Mouse (Mus musculus) hindbrain, embryonic 11.5 days (tissue): ENCODE data around the gene Tmem156. TPM values are rescaled to one million over a fixed set of nuclear protein-coding genes. Genes with fewer than 3 reads are reported as not detected.
A peak's percentile ranks its signal among the peaks of the same experiment; 100 is the strongest.

ENCODE experiments used
- ATAC-seq: fragments of 200-750 bp; cut with Nextera tagmentation; 2 replicates; pipeline ENCODE4 v1.8.0; 2017; ENCODE audit warnings: mild to moderate bottlenecking, moderate TSS enrichment, moderate library complexity; ENCODE audit not compliant: low FRiP score
- DNase-seq: peaks from one replicate; pipeline ENCODE4 v3.0.0-alpha.2; 2015; ENCODE audit warnings: low spot score
- H3K27ac ChIP-seq: fragments of 300-500 bp; sonication (generic); 2 replicates; pipeline ENCODE4 v1.5.1; 2014; ENCODE audit warnings: mild to moderate bottlenecking, low read depth, low read length
- H3K27me3 ChIP-seq: fragments of 300-500 bp; sonication (generic); 2 replicates; pipeline ENCODE4 v1.6.1; 2014; ENCODE audit warnings: mild to moderate bottlenecking, low read length, moderate library complexity, mixed read lengths; ENCODE audit not compliant: control insufficient read depth, insufficient read depth
- H3K36me3 ChIP-seq: fragments of 300-500 bp; sonication (generic); 2 replicates; pipeline ENCODE4 v1.6.1; 2014; ENCODE audit warnings: mild to moderate bottlenecking, low read length, moderate library complexity, mixed read lengths; ENCODE audit not compliant: control insufficient read depth, insufficient read depth
- H3K4me1 ChIP-seq: fragments of 300-500 bp; sonication (generic); replicated peaks from 2 replicates; pipeline ENCODE4 v1.6.1; 2014; ENCODE audit warnings: low read length, mixed read lengths; ENCODE audit not compliant: control insufficient read depth, insufficient read depth
- H3K4me2 ChIP-seq: fragments of 300-500 bp; sonication (generic); replicated peaks from 2 replicates; pipeline ENCODE4 v1.6.1; 2014; ENCODE audit warnings: mild to moderate bottlenecking, low read depth, low read length
- H3K4me3 ChIP-seq: fragments of 300-500 bp; sonication (generic); 2 replicates; pipeline ENCODE4 v1.5.1; 2014; ENCODE audit warnings: low read depth, low read length
- H3K9ac ChIP-seq: fragments of 300-500 bp; sonication (generic); 2 replicates; pipeline ENCODE4 v1.6.1; 2014; ENCODE audit warnings: low read depth, low read length
- H3K9me3 ChIP-seq: fragments of 300-500 bp; sonication (generic); 2 replicates; pipeline ENCODE4 v1.6.1; 2016; ENCODE audit warnings: low read length; ENCODE audit not compliant: control insufficient read depth
- WGBS: fragments of 180-500 bp; shearing (Covaris S2); extraction: QIAGEN DNeasy Blood & Tissue Kit; methylation state at CpG from one replicate; pipeline ENCODE4 v1.1.7; 2014; 5-methylcytosine and 5-hydroxymethylcytosine counted together
- polyA plus RNA-seq: library from polyadenylated mRNA; unstranded; fragments of >200 nt; fragmentation: Nextera tagmentation; extraction: Ambion mirVana; gene quantifications from 2 replicates; pipeline ENCODE4 v1.2.1, GENCODE M21; 2014

Tmem156 gene
- polyA plus RNA-seq, 1 experiment from 2014 or later = 0.22 TPM

- no peak overlapping the region for H3K4me3 ChIP-seq
- WGBS = 74% methylated on average over 13 of the region's 13 CpGs
- H3K4me1 ChIP-seq = no peaks in the 10 kb centered on the region
- H3K4me2 ChIP-seq = no peak overlapping the region
- no peak overlapping the region for H3K9ac ChIP-seq
- DNase-seq (no peak), ATAC-seq (no peak; the same call in 1 of the 2 replicates)
- no peaks in the 10 kb centered on the region for H3K36me3 ChIP-seq
- no peaks in the 10 kb centered on the region for H3K9me3 ChIP-seq
- no peaks in the 10 kb centered on the region for H3K27me3 ChIP-seq
- no peak overlapping the region for H3K27ac ChIP-seq
Measured at GRCm38 (mm10) chr5:65036597-65036996, 55.3 kb downstream of the Tmem156 start.

- Histone ChIP-seq H3K36me3 (no peaks in the 10 kb centered on the region), H3K27me3 (no peaks in the 10 kb centered on the region), H3K4me1 (no peaks in the 10 kb centered on the region), H3K27ac (no peak overlapping the region; the same call in 1 of the 2 replicates), H3K4me2 (no peak overlapping the region), H3K9ac (0 out of 2 replicates have a peak overlapping the region, but pooled peaks have one; percentile 5), H3K9me3 (no peaks in the 10 kb centered on the region), H3K4me3 (no peak overlapping the region)
- ATAC-seq (peak; percentile 54; the same call in 1 of the 2 replicates), DNase-seq (peak; percentile 14)
- WGBS = 43% methylated on average over 9 of the region's 9 CpGs
Measured at GRCm38 (mm10) chr5:65028019-65028418, 63.9 kb downstream of the Tmem156 start.

- no peaks in the 10 kb centered on the region for H3K36me3 ChIP-seq
- no peak overlapping the region for H3K9ac ChIP-seq
- no peak for DNase-seq
Measured at GRCm38 (mm10) chr5:65026776-65027175, 65.2 kb downstream of the Tmem156 start.

GRCm38 (mm10) chr5:65025916-65026315 is 66.0 kb downstream of the Tmem156 start:
- H3K27me3 ChIP-seq = no peaks in the 10 kb centered on the region
- H3K9ac ChIP-seq = no peak overlapping the region
- no peak overlapping the region for H3K4me2 ChIP-seq
- H3K4me3 ChIP-seq = no peak overlapping the region
- no peaks in the 10 kb centered on the region for H3K9me3 ChIP-seq
- ATAC-seq (no peak), DNase-seq (no peak)
- 69% methylated on average over 6 of the region's 6 CpGs for WGBS
- H3K4me1 ChIP-seq = no peaks in the 10 kb centered on the region
- H3K27ac ChIP-seq = no peak overlapping the region
- no peaks in the 10 kb centered on the region for H3K36me3 ChIP-seq

More at GRCm38 (mm10) chr5:65026776-65027175, 65.2 kb downstream of the Tmem156 start:
- Histone ChIP-seq H3K27me3 (no peaks in the 10 kb centered on the region), H3K4me3 (no peak overlapping the region), H3K27ac (no peak overlapping the region), H3K4me1 (no peaks in the 10 kb centered on the region), H3K4me2 (no peak overlapping the region), H3K9me3 (no peaks in the 10 kb centered on the region)
- no peak for ATAC-seq
- WGBS = 82% methylated on average over 9 of the region's 9 CpGs

GRCm38 (mm10) chr5:65024641-65025040 is 67.3 kb downstream of the Tmem156 start:
- no peak overlapping the region for H3K4me2 ChIP-seq
- H3K4me1 ChIP-seq = no peaks in the 10 kb centered on the region
- H3K9ac ChIP-seq = no peak overlapping the region
- ATAC-seq = no peak
- no peak overlapping the region for H3K27ac ChIP-seq
- no peaks in the 10 kb centered on the region for H3K36me3 ChIP-seq
- H3K4me3 ChIP-seq = no peak overlapping the region
- DNase-seq = no peak
- no peaks in the 10 kb centered on the region for H3K9me3 ChIP-seq
- no peaks in the 10 kb centered on the region for H3K27me3 ChIP-seq
- 74% methylated on average over 2 of the region's 2 CpGs for WGBS

GRCm38 (mm10) chr5:65022006-65022405 is 69.9 kb downstream of the Tmem156 start:
- WGBS = 92% methylated on average over 4 of the region's 4 CpGs
- H3K9me3 ChIP-seq = no peaks in the 10 kb centered on the region
- H3K4me3 ChIP-seq = no peak overlapping the region
- ATAC-seq (no peak), DNase-seq (no peak)
- no peaks in the 10 kb centered on the region for H3K4me1 ChIP-seq
- no peaks in the 10 kb centered on the region for H3K27me3 ChIP-seq
- no peak overlapping the region for H3K27ac ChIP-seq
- no peaks in the 10 kb centered on the region for H3K36me3 ChIP-seq
- H3K4me2 ChIP-seq = no peak overlapping the region
- no peak overlapping the region for H3K9ac ChIP-seq

- H3K4me3 ChIP-seq = no peak overlapping the region
- no peaks in the 10 kb centered on the region for H3K27me3 ChIP-seq
- no peaks in the 10 kb centered on the region for H3K9me3 ChIP-seq
- H3K27ac ChIP-seq = no peak overlapping the region
- ATAC-seq (no peak), DNase-seq (no peak)
- WGBS = 55% methylated on average over 7 of the region's 7 CpGs
- H3K4me1 ChIP-seq = no peaks in the 10 kb centered on the region
- H3K36me3 ChIP-seq = no peaks in the 10 kb centered on the region
- H3K4me2 ChIP-seq = no peak overlapping the region
- no peak overlapping the region for H3K9ac ChIP-seq
Measured at GRCm38 (mm10) chr5:65019823-65020222, 72.1 kb downstream of the Tmem156 start.

- no peak overlapping the region for H3K27ac ChIP-seq
- H3K4me2 ChIP-seq = no peak overlapping the region
- no peak overlapping the region for H3K9ac ChIP-seq
- ATAC-seq (no peak), DNase-seq (no peak)
- 86% methylated on average over 8 of the region's 8 CpGs for WGBS
- no peaks in the 10 kb centered on the region for H3K4me1 ChIP-seq
- H3K27me3 ChIP-seq = no peaks in the 10 kb centered on the region
- H3K9me3 ChIP-seq = no peaks in the 10 kb centered on the region
- no peak overlapping the region for H3K4me3 ChIP-seq
- no peaks in the 10 kb centered on the region for H3K36me3 ChIP-seq
Measured at GRCm38 (mm10) chr5:65019109-65019508, 72.8 kb downstream of the Tmem156 start.

GRCm38 (mm10) chr5:65015508-65015907 is 76.4 kb downstream of the Tmem156 start:
- Histone ChIP-seq H3K9ac (no peak overlapping the region), H3K36me3 (no peaks in the 10 kb centered on the region), H3K9me3 (no peaks in the 10 kb centered on the region), H3K4me3 (no peak overlapping the region), H3K4me1 (no peaks in the 10 kb centered on the region), H3K27ac (no peak overlapping the region), H3K4me2 (no peak overlapping the region), H3K27me3 (no peaks in the 10 kb centered on the region)
- no peak for DNase-seq
- 88% methylated on average over 3 of the region's 3 CpGs for WGBS
- no peak for ATAC-seq
